Mouse (Mus musculus): ENCODE measurements at regions not wholly inside any gene's neighbourhood (a gene's known extent, or its start where the extent isn't known, plus 50 kb on each side); places are given as distances from the start of the nearest gene placed in this dataset.

- DNase-seq (ENCODE audit: low spot score in 2 of 2), result no peak
Observed at GRCm38 (mm10) chr4:22292169-22292568, 65.2 kb upstream of the Fbxl4 start.

- DNase-seq (ENCODE audit: low spot score in 2 of 2), result no peak
Observed at GRCm38 (mm10) chr4:22300206-22300605, 57.1 kb upstream of the Fbxl4 start.

GRCm38 (mm10) chr4:22301148-22301942 lies 56.0 kb upstream of the Fbxl4 start:
- DNase-seq (ENCODE audit: low spot score in 2 of 2), result no peak

GRCm38 (mm10) chr4:22301943-22302215 lies 55.5 kb upstream of the Fbxl4 start:
- DNase-seq (ENCODE audit: low spot score in 2 of 2), result no peak

GRCm38 (mm10) chr4:22302262-22302661 lies 55.1 kb upstream of the Fbxl4 start:
- DNase-seq (ENCODE audit: low spot score in 2 of 2), result no peak

Data from frontal cortex, postnatal 14 days (tissue).